Mouse (Mus musculus) limb, embryonic 11.5 days (tissue): Measurements from ENCODE around the gene Ada. TPM values are rescaled to one million over a fixed set of nuclear protein-coding genes. Genes with fewer than 3 reads are reported as not detected.

Source experiments
- ATAC-seq: fragments of 200-750 bp; cut with Nextera tagmentation; 2 replicates; pipeline ENCODE4 v1.8.0; 2017; ENCODE audit warnings: low read depth; ENCODE audit not compliant: insufficient number of reproducible peaks, low FRiP score, low TSS enrichment
- DNase-seq: peaks from one replicate; pipeline ENCODE4 v3.0.0-alpha.2; 2015; ENCODE audit warnings: low spot score
- H3K27ac ChIP-seq: fragments of 300-500 bp; sonication (generic); replicated peaks from 2 replicates; pipeline ENCODE4 v1.5.1; 2014; ENCODE audit warnings: low read depth, mild to moderate bottlenecking, low read length
- H3K27me3 ChIP-seq: fragments of 300-500 bp; sonication (generic); 2 replicates; pipeline ENCODE4 v1.6.1; 2014; ENCODE audit warnings: mild to moderate bottlenecking, low read length, mixed read lengths; ENCODE audit not compliant: control insufficient read depth, insufficient read depth
- H3K36me3 ChIP-seq: fragments of 300-500 bp; sonication (generic); 2 replicates; pipeline ENCODE4 v1.6.1; 2014; ENCODE audit warnings: mild to moderate bottlenecking, low read length, moderate library complexity, mixed read lengths; ENCODE audit not compliant: control insufficient read depth, insufficient read depth
- H3K4me1 ChIP-seq: fragments of 300-500 bp; sonication (generic); 2 replicates; pipeline ENCODE4 v1.6.1; 2014; ENCODE audit warnings: low read length, mixed read lengths; ENCODE audit not compliant: control insufficient read depth, insufficient read depth
- H3K4me2 ChIP-seq: fragments of 300-500 bp; sonication (generic); 2 replicates; pipeline ENCODE4 v1.6.1; 2014; ENCODE audit warnings: low read depth, mild to moderate bottlenecking, moderate library complexity; ENCODE audit not compliant: severe bottlenecking
- H3K4me3 ChIP-seq: fragments of 300-500 bp; sonication (generic); 2 replicates; pipeline ENCODE4 v1.5.1; 2014; ENCODE audit warnings: low read depth, low read length
- H3K9ac ChIP-seq: fragments of 300-500 bp; sonication (generic); 2 replicates; pipeline ENCODE4 v1.6.1; 2014; ENCODE audit warnings: mild to moderate bottlenecking, low read length
- H3K9me3 ChIP-seq: fragments of 300-500 bp; sonication (generic); 2 replicates; pipeline ENCODE4 v1.6.1; 2016; ENCODE audit warnings: low read length; ENCODE audit not compliant: control insufficient read depth
- WGBS: fragments of 180-500 bp; shearing (Covaris S2); extraction: QIAGEN DNeasy Blood & Tissue Kit; methylation state at CpG from one replicate; pipeline ENCODE4 v1.1.7; 2014; 5-methylcytosine and 5-hydroxymethylcytosine counted together
- polyA plus RNA-seq: library from polyadenylated mRNA; unstranded; fragments of >200 nt; fragmentation: Nextera tagmentation; extraction: Ambion mirVana; gene quantifications from 2 replicates; pipeline ENCODE4 v1.2.1, GENCODE M21; 2014

Ada gene
- polyA plus RNA-seq: 9.7 and 10.9 TPM in 2 replicates

DNA sequence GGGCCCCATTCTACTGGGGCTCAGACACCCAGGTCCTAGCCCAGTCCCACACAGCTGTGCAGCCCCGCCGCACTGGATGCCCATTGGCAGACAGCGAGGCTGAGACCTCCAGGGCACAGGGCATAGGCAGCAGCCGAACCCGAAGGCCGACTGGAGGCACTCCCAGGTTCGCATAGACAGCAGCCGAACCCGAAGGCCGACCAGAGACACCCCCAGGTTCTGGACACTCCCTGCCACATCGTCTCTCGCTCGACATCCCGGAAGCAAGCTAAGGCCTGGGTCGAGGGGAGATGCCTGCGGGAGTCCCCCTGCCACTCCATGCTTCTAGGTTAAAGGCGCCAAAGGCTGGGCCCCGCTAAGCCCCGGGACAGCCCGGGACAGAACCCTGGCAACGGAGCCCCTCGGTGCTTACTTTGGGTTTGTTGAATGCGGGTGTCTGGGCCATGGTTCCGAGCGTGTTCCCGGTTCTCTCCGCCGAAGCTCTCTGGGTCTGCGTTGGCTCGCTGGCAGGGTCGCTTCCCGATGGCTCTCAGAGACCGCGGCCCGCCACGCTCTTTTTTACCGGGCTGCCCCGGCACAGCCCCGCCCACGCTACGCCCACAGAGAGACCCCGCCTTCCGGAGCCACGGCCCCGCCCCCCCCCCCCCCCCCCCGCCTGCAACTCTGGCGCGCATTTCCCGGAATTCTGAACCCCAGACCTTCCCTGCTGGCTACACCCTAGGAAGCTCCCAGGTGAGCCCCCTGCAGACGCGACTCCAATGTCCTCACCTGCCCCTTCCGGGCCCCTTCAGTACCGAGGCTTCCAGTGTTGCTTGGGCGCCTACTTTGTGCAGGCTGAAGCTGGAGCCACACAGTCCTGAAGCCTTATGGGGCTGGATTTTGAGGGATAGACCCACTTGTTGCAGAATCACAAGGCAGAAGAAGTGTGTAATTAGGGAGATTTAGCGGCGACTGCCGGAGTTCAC, at the start of gene Ada:
Gene Ada (minus strand): TSS at position 593 of the 965 bp plus-strand sequence.
- ATAC-seq (peak; percentile 81), DNase-seq (peak; percentile 82)
- WGBS: under 1% methylated on average over 51 of the region's 57 CpGs
- H3K4me2 ChIP-seq: peak within 1 kb of the TSS; percentile 92
- no peak within 1 kb of the TSS for H3K27ac ChIP-seq
- peak within 1 kb of the TSS; percentile 48 for H3K4me3 ChIP-seq
- no peaks in the 10 kb centered on the region for H3K9me3 ChIP-seq
- H3K9ac ChIP-seq: peak within 1 kb of the TSS; percentile 55
- H3K36me3 ChIP-seq: no peaks in the 10 kb centered on the region
- H3K4me1 ChIP-seq: no peaks in the 10 kb centered on the region
- no peaks in the 10 kb centered on the region for H3K27me3 ChIP-seq

DNA sequence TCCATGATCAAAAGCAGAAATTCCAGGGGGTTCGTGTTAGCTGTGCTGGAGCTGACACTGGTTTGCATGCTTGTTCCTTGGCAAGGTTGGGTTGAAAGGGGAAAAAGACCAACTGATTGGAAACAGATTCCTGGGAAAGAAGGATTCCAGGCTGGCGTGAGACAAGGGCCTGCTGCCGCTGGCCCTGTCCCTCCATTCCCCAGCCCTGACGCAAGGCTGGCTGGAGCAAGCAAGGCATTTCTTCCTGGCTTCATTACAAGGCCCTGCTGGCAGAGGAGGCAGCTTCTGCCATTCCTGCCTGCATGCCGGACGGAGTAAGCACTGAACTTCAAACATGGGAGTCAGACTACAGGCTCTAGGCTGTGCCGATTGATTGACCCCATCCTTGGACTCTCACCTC, 48.4 kb upstream of the Ada start:
- Histone ChIP-seq H3K27ac (no peak overlapping the region), H3K4me2 (no peak overlapping the region), H3K9me3 (no peaks in the 10 kb centered on the region), H3K4me1 (peaks cover 2% of the 10 kb centered on the region; the same call in 1 of the 2 replicates), H3K36me3 (no peaks in the 10 kb centered on the region), H3K9ac (no peak overlapping the region), H3K27me3 (no peaks in the 10 kb centered on the region), H3K4me3 (no peak overlapping the region)
- ATAC-seq (no peak), DNase-seq (no peak)
- WGBS: 50% methylated on average over 7 of the region's 7 CpGs

DNA sequence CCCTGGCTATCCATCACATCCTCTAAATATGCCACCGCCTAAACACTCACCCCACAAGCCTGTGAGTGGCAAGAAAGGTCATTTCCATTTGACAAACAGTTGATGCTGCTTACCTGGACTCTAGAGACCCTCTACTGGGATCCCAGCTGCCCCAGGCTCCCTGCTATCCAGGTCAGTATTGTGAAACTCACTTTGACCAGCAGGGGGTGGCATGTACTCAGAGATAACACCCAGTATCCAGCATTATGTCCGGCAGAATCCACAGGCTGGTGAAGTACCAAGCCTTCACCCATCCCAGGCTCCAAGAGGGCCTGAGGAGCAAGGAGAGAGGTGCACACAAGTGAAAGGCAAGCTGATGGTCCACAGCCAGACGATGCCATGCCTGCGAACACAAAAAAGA, 38.4 kb upstream of the Ada start:
- H3K9me3 ChIP-seq: no peaks in the 10 kb centered on the region
- no peaks in the 10 kb centered on the region for H3K36me3 ChIP-seq
- H3K4me3 ChIP-seq: no peak overlapping the region
- WGBS: 73% methylated on average over 4 of the region's 4 CpGs
- H3K27me3 ChIP-seq: no peaks in the 10 kb centered on the region
- no peak overlapping the region for H3K27ac ChIP-seq
- DNase-seq: peak; percentile 63
- H3K4me1 ChIP-seq: no peaks in the 10 kb centered on the region
- no peak for ATAC-seq
- no peak overlapping the region for H3K4me2 ChIP-seq
- H3K9ac ChIP-seq: no peak overlapping the region

DNA sequence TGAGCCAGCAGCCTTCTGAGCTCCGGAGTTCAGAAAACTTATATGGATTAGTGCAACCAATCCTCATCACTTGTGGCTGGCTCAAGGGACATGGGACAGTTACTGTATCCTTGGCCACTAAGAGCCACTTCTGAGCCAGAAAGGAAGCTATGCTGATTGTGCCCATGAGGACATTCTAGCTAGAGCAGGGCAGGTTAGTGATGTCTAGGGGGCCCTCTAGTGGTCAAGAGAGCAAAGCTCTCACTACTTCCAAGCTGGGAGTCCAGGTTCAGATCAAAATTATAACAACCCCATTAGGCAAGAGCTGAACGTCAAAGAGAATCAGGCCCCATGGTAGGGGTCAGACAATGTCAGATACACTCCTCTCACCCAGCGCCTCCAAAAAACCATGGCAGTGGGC, 37.7 kb upstream of the Ada start:
- H3K9me3 ChIP-seq: no peaks in the 10 kb centered on the region
- no peak for ATAC-seq
- peak; percentile 61 for DNase-seq
- no peaks in the 10 kb centered on the region for H3K27me3 ChIP-seq
- H3K4me2 ChIP-seq: no peak overlapping the region
- H3K36me3 ChIP-seq: no peaks in the 10 kb centered on the region
- 54% methylated on average over 3 of the region's 3 CpGs for WGBS
- no peak overlapping the region for H3K9ac ChIP-seq
- no peak overlapping the region for H3K4me3 ChIP-seq
- H3K27ac ChIP-seq: no peak overlapping the region
- H3K4me1 ChIP-seq: no peaks in the 10 kb centered on the region

DNA sequence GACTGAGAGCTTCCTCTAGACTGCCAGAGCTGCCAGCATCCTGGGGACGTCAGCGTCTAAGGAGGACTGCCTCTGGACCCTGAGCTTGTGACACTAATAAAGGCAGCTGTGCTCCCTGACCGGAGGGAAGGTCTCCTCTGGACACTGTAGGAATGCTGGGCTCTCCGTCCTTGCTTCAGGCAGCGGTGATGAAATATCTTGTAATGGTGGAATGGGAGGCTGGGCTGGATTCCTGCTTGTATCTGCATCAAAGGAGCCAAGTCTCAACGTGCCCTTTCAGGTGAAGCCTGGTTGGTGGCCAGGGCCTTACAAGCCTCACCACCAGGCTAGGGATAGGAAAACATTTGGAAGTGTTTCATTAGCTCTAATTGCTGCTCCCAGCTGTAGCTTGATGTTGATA, 37.0 kb upstream of the Ada start:
- 80% methylated on average over 6 of the region's 6 CpGs for WGBS

DNA sequence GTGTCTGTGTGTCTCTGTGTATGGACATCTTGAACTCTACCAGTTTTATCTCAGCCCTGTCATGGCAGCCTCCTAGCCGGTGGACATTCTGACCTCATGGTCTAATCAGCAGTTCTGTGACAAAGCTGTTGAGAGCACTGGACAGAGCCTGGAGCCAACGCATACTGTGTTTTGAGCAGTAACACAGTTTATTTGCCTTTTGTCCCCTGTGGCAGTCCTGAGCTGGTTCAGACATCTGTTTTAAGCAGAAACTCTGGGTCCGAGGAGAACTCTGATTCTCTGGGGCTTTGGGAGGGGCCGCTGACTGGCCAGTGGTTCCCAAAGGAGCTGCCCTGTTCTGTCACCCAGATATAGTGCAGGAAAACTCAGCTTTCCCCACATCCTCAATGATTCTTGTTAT, 33.9 kb upstream of the Ada start:
- Histone ChIP-seq H3K27me3 (no peaks in the 10 kb centered on the region), H3K4me2 (no peak overlapping the region), H3K27ac (no peak overlapping the region), H3K4me3 (no peak overlapping the region), H3K4me1 (no peaks in the 10 kb centered on the region), H3K9ac (no peak overlapping the region), H3K9me3 (no peaks in the 10 kb centered on the region), H3K36me3 (no peaks in the 10 kb centered on the region)
- 77% methylated on average over 4 of the region's 4 CpGs for WGBS
- ATAC-seq (no peak), DNase-seq (no peak)

More for the DNA sequence above, 37.0 kb upstream of the Ada start:
- Histone ChIP-seq H3K9ac (no peak overlapping the region), H3K27me3 (no peaks in the 10 kb centered on the region), H3K4me1 (no peaks in the 10 kb centered on the region), H3K4me2 (no peak overlapping the region), H3K36me3 (no peaks in the 10 kb centered on the region), H3K27ac (no peak overlapping the region), H3K4me3 (no peak overlapping the region), H3K9me3 (no peaks in the 10 kb centered on the region)
- ATAC-seq: no peak
- no peak for DNase-seq

DNA sequence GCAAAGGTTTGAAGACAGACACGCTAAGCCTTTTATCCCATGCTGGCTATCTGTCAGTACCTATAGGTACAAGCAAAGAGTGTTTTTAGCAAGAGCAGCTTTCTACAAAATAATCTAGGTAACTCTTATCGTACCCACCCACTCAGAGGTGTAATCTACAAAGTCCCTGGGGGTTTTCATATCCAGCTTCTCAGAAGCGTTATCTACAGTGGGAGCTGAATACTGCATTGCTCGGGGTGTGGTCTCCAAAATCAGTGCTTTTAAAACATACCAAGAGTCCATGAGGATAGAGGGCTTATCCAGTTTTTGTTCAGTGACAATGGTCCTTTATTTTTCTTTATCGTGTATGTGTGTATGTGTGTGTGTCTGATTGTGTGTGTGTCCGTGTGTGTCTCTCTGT, 33.3 kb upstream of the Ada start:
- no peak overlapping the region for H3K27ac ChIP-seq
- no peaks in the 10 kb centered on the region for H3K36me3 ChIP-seq
- no peak overlapping the region for H3K9ac ChIP-seq
- H3K27me3 ChIP-seq: no peaks in the 10 kb centered on the region
- ATAC-seq (no peak), DNase-seq (no peak)
- no peaks in the 10 kb centered on the region for H3K9me3 ChIP-seq
- no peak overlapping the region for H3K4me3 ChIP-seq
- H3K4me1 ChIP-seq: no peaks in the 10 kb centered on the region
- H3K4me2 ChIP-seq: no peak overlapping the region
- 92% methylated on average over 6 of the region's 6 CpGs for WGBS

DNA sequence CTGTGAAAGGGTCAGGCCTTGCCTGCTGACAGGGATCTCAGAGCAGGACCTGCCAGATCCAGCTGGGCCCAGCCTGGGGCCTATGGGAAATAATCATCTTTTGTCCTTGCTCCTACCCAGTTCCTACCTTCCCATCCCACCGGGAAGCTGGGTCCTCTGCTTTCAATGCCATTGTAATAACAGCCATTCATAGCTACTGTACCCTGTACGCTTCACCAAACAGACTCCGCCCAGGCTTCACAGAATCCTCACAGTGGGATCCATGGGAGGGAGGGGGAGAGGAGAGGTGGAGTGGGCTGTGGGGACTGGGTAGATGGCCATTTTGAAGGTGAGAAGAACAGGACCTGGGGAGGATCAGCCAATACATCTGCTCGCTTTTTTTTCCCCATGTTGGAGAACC, 28.9 kb upstream of the Ada start:
- ATAC-seq (no peak), DNase-seq (no peak)
- Histone ChIP-seq H3K9me3 (no peaks in the 10 kb centered on the region), H3K9ac (no peak overlapping the region), H3K4me1 (no peaks in the 10 kb centered on the region), H3K27ac (no peak overlapping the region), H3K4me2 (no peak overlapping the region), H3K27me3 (no peaks in the 10 kb centered on the region), H3K36me3 (no peaks in the 10 kb centered on the region), H3K4me3 (no peak overlapping the region)
- WGBS: 89% methylated on average over 4 of the region's 4 CpGs
